In genomic region chr13:37830874-37831311, GRCm38 (mm10) we compare ENCODE assay signal across 11 mouse cellular contexts. TPM values are rescaled to one million over a fixed set of nuclear protein-coding genes. Genes with fewer than 3 reads are reported as not detected.
A peak's percentile ranks its signal among the peaks of the same experiment; 100 is the strongest.
DNase-seq lines count a peak whose midpoint lies in the region; ATAC-seq and TF ChIP-seq lines count a peak whose summit lies in the region.
"Had no signal": no experiment of that assay in that cellular context is flagged by ENCODE, and none has a peak within 500 bp of the region (broad histone marks: within the 10 kb centered on the region; RNA-seq: fewer than 3 reads in every experiment).

No protein-coding gene starts in this region.

- TF ChIP-seq CTCF in thymus, adult 2 months (IDR thresholded peaks at IDR 0.05; ENCODE audit: borderline replicate concordance, control insufficient read depth, extremely low read depth, insufficient read depth, low read length, poor library complexity) = no peak

- intact Hi-C loops in heart, postnatal 14 days (cut with DNase I) = no loop called here

- no peaks in the 10 kb centered on the region for H3K27me3 ChIP-seq in heart, embryonic 14.5 days (ENCODE audit: control insufficient read depth, insufficient read depth, low read length)
- H3K27me3 ChIP-seq in embryonic facial prominence, embryonic 14.5 days (replicated peaks; ENCODE audit: control insufficient read depth, insufficient read depth, low read length) = no peaks in the 10 kb centered on the region
- no peaks in the 10 kb centered on the region for H3K27me3 ChIP-seq in lung, embryonic 16.5 days (ENCODE audit: control insufficient read depth, insufficient read depth, low read depth, low read length)
- H3K27me3 ChIP-seq in forebrain, embryonic 15.5 days = peaks cover 39% of the 10 kb centered on the region
- no peaks in the 10 kb centered on the region for H3K27me3 ChIP-seq in thymus, adult 2 months (ENCODE audit: control insufficient read depth, insufficient read depth, low read length)
- H3K27me3 ChIP-seq: limb, embryonic 13.5 days had no signal

- TF ChIP-seq POLR2A in thymus, adult 2 months (IDR thresholded peaks at IDR 0.05; ENCODE audit: control insufficient read depth, extremely low read depth, insufficient read depth, low read length, poor library complexity) = no peak

- WGBS in heart, embryonic 14.5 days = 40% methylated on average over 4 of the region's 4 CpGs
- WGBS in embryonic facial prominence, embryonic 14.5 days = 39% methylated on average over 4 of the region's 4 CpGs
- 40% methylated on average over 4 of the region's 4 CpGs for WGBS in lung, embryonic 16.5 days
- 15% methylated on average over 4 of the region's 4 CpGs for WGBS in forebrain, embryonic 15.5 days
- WGBS in thymus, adult 2 months = 60% methylated on average over 4 of the region's 4 CpGs

- peak overlapping the region; percentile 18; the same call in 1 of the 2 replicates for H3K9ac ChIP-seq in heart, embryonic 14.5 days (ENCODE audit: low read length)
- no peak overlapping the region for H3K9ac ChIP-seq in embryonic facial prominence, embryonic 14.5 days (ENCODE audit: low read depth, low read length)
- H3K9ac ChIP-seq in lung, embryonic 16.5 days (ENCODE audit: low read length) = peak overlapping the region; percentile 43
- no peak overlapping the region for H3K9ac ChIP-seq in forebrain, embryonic 15.5 days (replicated peaks)
- H3K9ac ChIP-seq: limb, embryonic 13.5 days had no signal

- DNase-seq in heart, postnatal 14 days = no peak
- DNase-seq in ES-CJ7 (ENCODE audit: low read depth, low spot score) (peak; percentile 77), adipocyte (ENCODE audit: low spot score) (no peak)
- DNase-seq in embryonic facial prominence, embryonic 14.5 days (ENCODE audit: low spot score) = peak; percentile 22
- no peak for DNase-seq in thymus, adult 2 months
- DNase-seq: thymus, postnatal 14 days had no signal

- H3K36me3 ChIP-seq in heart, embryonic 14.5 days (ENCODE audit: control insufficient read depth, insufficient read depth, low read length) = no peaks in the 10 kb centered on the region
- no peaks in the 10 kb centered on the region for H3K36me3 ChIP-seq in embryonic facial prominence, embryonic 14.5 days (ENCODE audit: control insufficient read depth, insufficient read depth, low read length)
- H3K36me3 ChIP-seq in lung, embryonic 16.5 days (ENCODE audit: control insufficient read depth, insufficient read depth, low read length) = no peaks in the 10 kb centered on the region
- H3K36me3 ChIP-seq in forebrain, embryonic 15.5 days = no peaks in the 10 kb centered on the region
- no peaks in the 10 kb centered on the region for H3K36me3 ChIP-seq in thymus, adult 2 months (ENCODE audit: control insufficient read depth, insufficient read depth, low read length)
- H3K36me3 ChIP-seq: limb, embryonic 13.5 days had no signal

- H3K4me3 ChIP-seq in heart, embryonic 14.5 days (ENCODE audit: control insufficient read depth in 1 of 2, insufficient read depth in 1 of 2, low read depth in 1 of 2, low read length in 2 of 2) = no peak overlapping the region
- no peak overlapping the region for H3K4me3 ChIP-seq in embryonic facial prominence, embryonic 14.5 days (ENCODE audit: low read depth, low read length)
- no peak overlapping the region for H3K4me3 ChIP-seq in lung, embryonic 16.5 days (ENCODE audit: low read length)
- H3K4me3 ChIP-seq in forebrain, embryonic 15.5 days = no peak overlapping the region
- no peak overlapping the region for H3K4me3 ChIP-seq in thymus, adult 2 months (ENCODE audit: control insufficient read depth, insufficient read depth, low read length)
- H3K4me3 ChIP-seq: limb, embryonic 13.5 days had no signal

- no peak overlapping the region for H3K27ac ChIP-seq in heart, embryonic 14.5 days (replicated peaks in 1 of 2; ENCODE audit: control insufficient read depth in 1 of 2, insufficient read depth in 1 of 2, low read depth in 2 of 2, low read length in 2 of 2)
- no peak overlapping the region for H3K27ac ChIP-seq in embryonic facial prominence, embryonic 14.5 days (replicated peaks; ENCODE audit: low read depth, low read length)
- H3K27ac ChIP-seq in lung, embryonic 16.5 days (ENCODE audit: low read length) = peak overlapping the region; percentile 75
- no peak overlapping the region for H3K27ac ChIP-seq in forebrain, embryonic 15.5 days (replicated peaks)
- no peak overlapping the region for H3K27ac ChIP-seq in thymus, adult 2 months (ENCODE audit: control insufficient read depth, insufficient read depth, low read length)
- H3K27ac ChIP-seq: limb, embryonic 13.5 days had no signal

- ATAC-seq in heart, embryonic 14.5 days (ENCODE audit: insufficient number of reproducible peaks, insufficient read depth, low FRiP score, low read depth) = no peak
- ATAC-seq in embryonic facial prominence, embryonic 14.5 days (ENCODE audit: low read depth) = no peak
- peak; percentile 16; the same call in 1 of the 2 replicates for ATAC-seq in lung, embryonic 16.5 days (ENCODE audit: low read depth)
- no peak for ATAC-seq in forebrain, embryonic 15.5 days (replicated peaks)
- ATAC-seq: hindbrain, embryonic 16.5 days had no signal

- H3K9me3 ChIP-seq in heart, embryonic 14.5 days (ENCODE audit: control insufficient read depth, low read length) = no peaks in the 10 kb centered on the region
- H3K9me3 ChIP-seq in embryonic facial prominence, embryonic 14.5 days (ENCODE audit: control insufficient read depth, low read length) = no peaks in the 10 kb centered on the region
- H3K9me3 ChIP-seq in lung, embryonic 16.5 days (ENCODE audit: control insufficient read depth, low read length) = no peaks in the 10 kb centered on the region
- H3K9me3 ChIP-seq in forebrain, embryonic 15.5 days = no peaks in the 10 kb centered on the region
- H3K9me3 ChIP-seq: limb, embryonic 13.5 days had no signal

- H3K4me1 ChIP-seq in heart, embryonic 14.5 days (ENCODE audit: control insufficient read depth in 2 of 2, insufficient read depth in 2 of 2, low read length in 2 of 2) = peaks cover 6 to 56% of the 10 kb centered on the region in 2 experiments
- peaks cover 35% of the 10 kb centered on the region for H3K4me1 ChIP-seq in embryonic facial prominence, embryonic 14.5 days (ENCODE audit: control insufficient read depth, insufficient read depth, low read length)
- H3K4me1 ChIP-seq in lung, embryonic 16.5 days (replicated peaks; ENCODE audit: control insufficient read depth, insufficient read depth, low read length) = peaks cover 54% of the 10 kb centered on the region
- H3K4me1 ChIP-seq in forebrain, embryonic 15.5 days = peaks cover 20% of the 10 kb centered on the region
- peaks cover 35% of the 10 kb centered on the region for H3K4me1 ChIP-seq in thymus, adult 2 months (replicated peaks; ENCODE audit: control insufficient read depth, insufficient read depth, low read length)

- no peak overlapping the region for H3K4me2 ChIP-seq in heart, embryonic 14.5 days (ENCODE audit: low read length)
- H3K4me2 ChIP-seq in embryonic facial prominence, embryonic 14.5 days (ENCODE audit: low read depth, low read length) = peak overlapping the region; percentile 11
- 0 out of 2 replicates have a peak overlapping the region, but pooled peaks have one; percentile 17 for H3K4me2 ChIP-seq in lung, embryonic 16.5 days (ENCODE audit: low read depth, low read length)
- no peak overlapping the region for H3K4me2 ChIP-seq in forebrain, embryonic 15.5 days (replicated peaks)

RNA-seq across cellular contexts. Expression of gene Rreb1, which starts 52.7 kb away (rescaled TPM):
- 13.6 and 17.8 TPM in 2 replicates for polyA plus RNA-seq in heart, embryonic 14.5 days (2014; fragmentation: Nextera tagmentation; extraction: Ambion mirVana)
- 10 to 100 TPM; 50.4 to 54.5 TPM for total RNA-seq in heart, postnatal 14 days (2021)
- polyA plus RNA-seq in embryonic facial prominence, embryonic 14.5 days (2014; fragmentation: Nextera tagmentation; extraction: Ambion mirVana) = 17.9 and 20.2 TPM in 2 replicates
- polyA plus RNA-seq in lung, embryonic 16.5 days (2015; fragmentation: Nextera tagmentation; extraction: Ambion mirVana) = 17.3 and 20.6 TPM in 2 replicates
- polyA plus RNA-seq in forebrain, embryonic 15.5 days (2015; fragmentation: Nextera tagmentation; extraction: Ambion mirVana) = 1.6 and 1.8 TPM in 2 replicates
- polyA plus RNA-seq in thymus, adult 2 months (2012; rRNA removed) = 37.5 and 46.9 TPM in 2 replicates

Comparison
In these comparisons a context has a peak if more than half of its experiments do, and no peak if none do; other contexts are left out.
1. H3K4me2 ChIP-seq: peak in embryonic facial prominence, embryonic 14.5 days (single experiment) and lung, embryonic 16.5 days (single experiment); none in heart, embryonic 14.5 days (single experiment) and forebrain, embryonic 15.5 days (single experiment).
2. H3K9ac ChIP-seq: peak in heart, embryonic 14.5 days (single experiment) and lung, embryonic 16.5 days (single experiment); none in embryonic facial prominence, embryonic 14.5 days (single experiment) and forebrain, embryonic 15.5 days (single experiment).
3. DNase-seq: peak in ES-CJ7 (single experiment) and embryonic facial prominence, embryonic 14.5 days (single experiment); none in heart, postnatal 14 days (0 of 2), adipocyte (single experiment) and thymus, adult 2 months (single experiment).